Mouse (Mus musculus) adrenal gland, adult (tissue): ENCODE measurements at regions not wholly inside any gene's neighbourhood (a gene's known extent, or its start where the extent isn't known, plus 50 kb on each side); places are given as distances from the start of the nearest gene placed in this dataset.

Experiments
- DNase-seq, 2 experiments: peaks; one replicate each; pipeline ENCODE4 v3.0.0; 2022 to 2023; ENCODE audit warnings: low spot score in 1 of 2; ENCODE audit not compliant: inconsistent age in 2 of 2

DNA sequence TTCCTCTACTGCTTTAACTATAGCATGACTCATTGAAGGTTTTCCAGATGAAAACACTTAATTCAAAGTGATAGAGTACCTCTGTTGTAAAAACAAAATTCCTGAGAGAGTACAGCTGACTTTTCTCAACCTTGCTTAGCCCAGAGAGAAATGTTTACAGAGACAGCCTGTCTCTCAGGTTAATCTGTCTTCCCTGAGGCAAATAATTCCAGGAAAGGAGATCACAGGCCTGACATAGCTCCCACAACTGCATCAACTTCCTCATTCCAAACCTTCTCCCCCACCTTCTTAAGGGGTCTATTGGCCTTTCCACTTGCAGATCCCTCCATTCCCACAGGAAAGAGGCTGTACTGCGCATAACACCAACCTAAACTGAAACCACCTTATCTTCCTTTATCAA, 586.1 kb upstream of the Impad1 start:
- DNase-seq, result no peak

DNA sequence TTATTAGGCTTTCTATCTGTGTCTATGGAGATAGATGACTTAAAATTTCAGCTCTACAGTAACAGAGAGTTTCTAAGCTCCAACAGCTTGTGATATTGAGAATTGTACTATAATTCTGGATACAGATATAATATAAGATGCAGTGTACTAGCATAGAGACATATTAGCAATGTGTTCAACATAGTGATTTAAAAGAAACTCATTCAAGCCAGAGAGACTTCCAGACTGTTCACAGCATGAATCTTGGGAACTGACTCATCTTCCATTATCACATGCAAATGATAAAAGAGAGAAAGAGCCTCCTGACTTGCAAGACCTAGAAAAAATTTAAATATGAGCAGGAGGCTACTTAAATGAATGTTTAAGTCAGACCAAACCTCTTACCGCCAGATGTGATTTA, 565.1 kb upstream of the Impad1 start:
- no peak for DNase-seq

- DNase-seq, result no peak
These were observed 553.1 kb upstream of the Impad1 start for GRCm38 (mm10) chr4:5346226-5346625.

DNA sequence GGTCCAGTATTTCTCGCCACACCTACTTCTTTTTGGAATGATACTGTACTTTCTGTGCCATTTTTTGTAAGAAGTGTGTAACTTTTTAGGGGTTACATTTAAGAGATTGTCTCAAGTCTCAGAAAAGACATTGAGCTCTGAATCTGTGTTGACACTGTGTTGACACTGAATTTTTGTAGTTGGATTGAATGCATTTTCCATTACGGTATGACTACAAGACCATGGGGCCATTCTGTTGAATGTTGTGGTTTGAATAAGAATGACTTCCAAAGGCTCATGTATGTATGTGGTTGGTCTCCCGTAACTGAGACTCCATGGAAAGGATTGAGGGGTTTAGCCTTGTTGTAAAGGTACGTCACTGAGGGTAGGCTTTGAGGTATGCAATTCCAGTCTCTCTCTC, 551.6 kb upstream of the Impad1 start:
- no peak for DNase-seq

DNA sequence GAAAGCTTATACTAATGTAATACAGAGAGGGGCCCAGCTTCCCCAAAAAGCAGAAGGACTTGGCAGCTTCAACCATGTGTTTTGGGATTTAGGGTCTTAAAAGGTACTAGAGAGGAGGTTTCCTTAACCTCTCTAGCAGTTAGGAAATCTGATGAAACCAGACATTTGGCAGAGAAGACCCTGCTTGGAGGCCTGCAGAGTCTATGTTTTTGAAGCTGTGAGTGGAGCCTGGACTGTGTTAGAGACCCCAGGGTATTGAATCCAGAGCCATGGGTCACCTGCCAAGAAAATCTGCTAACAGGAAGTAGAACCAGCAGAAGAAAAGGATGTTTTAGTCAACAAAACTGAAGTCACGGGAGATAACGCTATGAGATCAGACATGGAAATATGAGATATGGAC, 551.2 kb upstream of the Impad1 start:
- DNase-seq, result no peak

DNA sequence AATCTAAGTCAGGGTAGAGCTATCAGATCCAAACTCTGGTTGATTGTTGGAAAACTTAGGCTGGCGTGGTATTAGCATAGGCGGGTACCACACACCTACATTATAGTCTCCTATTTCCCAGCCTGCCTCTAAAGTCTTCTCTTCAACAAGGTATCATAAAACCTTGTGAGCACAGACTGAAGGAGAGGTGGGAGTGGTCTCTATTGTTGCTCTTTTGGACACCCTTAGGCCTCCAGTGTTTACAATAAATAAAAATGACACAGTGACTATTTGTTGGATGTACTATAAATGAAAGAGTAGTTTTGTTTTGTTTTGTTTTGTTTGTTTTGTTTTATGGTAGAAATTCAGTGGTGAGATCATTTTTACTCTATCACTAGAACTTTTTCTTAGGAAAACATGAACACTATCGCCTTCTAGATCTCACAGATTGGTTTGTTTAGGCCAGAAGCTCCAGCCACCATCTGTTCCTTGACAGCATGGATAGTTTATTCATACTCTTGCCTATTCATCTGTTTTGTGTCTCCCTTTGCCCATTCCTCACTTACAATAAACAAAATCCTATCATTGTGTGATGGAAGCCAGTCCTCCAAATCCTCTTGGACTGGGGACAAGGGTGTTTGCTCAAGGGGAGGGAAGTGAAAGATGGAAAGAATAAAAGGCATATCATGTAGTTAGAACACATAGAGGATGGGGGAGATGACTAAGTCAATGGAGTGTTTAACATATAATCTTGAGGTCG, 544.2 kb upstream of the Impad1 start:
- DNase-seq, result no peak

- DNase-seq, result no peak
These were observed 541.9 kb upstream of the Impad1 start for GRCm38 (mm10) chr4:5335030-5335429.

DNA sequence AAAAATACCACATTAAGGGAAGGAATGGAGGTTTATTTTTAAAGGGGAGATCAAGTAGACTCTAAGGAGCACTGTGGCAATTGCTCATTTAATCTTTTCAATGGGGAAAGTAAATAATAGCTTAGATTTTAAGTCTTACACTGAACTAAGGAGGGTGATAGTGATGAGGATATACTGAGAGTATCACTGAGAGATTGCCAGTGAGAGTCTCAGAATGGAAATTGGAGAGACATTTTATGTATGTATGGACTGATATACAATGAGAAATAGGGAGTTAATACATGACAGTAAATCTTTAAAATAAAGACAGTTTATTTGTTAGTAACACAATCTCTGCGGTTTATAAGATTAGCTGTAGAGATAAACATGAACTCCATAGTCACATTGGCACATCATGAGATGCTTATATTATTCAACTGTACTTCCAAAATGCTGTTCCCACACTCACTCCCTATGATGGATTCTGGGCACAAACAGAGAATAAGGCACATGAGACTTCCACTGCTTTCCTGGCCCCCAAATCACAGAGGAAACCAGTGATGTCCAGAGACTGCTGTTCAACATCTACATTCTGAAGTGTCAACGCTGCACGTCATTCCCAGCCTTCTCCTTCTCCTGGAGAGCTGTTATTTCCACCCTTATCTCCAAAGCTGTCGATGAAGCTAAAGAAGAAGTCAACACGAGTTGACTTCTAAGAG, 535.5 kb upstream of the Impad1 start:
- no peak for DNase-seq

GRCm38 (mm10) chr4:5327171-5327661, 534.1 kb upstream of the Impad1 start:
- no peak for DNase-seq

DNA sequence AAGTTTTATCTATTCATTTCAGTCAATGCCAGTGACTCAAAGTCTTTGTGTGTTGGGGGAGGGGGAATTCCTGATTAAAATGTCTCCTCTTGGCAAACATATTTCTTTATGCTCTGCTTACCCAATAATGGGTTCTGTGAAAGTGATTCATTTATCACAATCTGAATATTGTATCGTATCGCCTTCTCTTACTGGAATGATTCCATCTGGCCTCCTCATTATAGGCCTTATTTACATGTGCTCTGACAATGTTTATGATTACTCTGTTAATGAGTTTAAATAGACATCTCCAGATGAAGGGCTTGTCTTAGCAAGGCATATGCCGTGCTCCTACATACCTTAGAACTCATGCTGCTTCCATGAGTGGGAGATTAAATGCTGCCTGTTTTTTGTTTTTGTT, 508.3 kb upstream of the Impad1 start:
- no peak for DNase-seq

GRCm38 (mm10) chr4:5301017-5301416, 507.9 kb upstream of the Impad1 start:
- peak in 1 of 2 experiments; percentile 25 for DNase-seq

DNA sequence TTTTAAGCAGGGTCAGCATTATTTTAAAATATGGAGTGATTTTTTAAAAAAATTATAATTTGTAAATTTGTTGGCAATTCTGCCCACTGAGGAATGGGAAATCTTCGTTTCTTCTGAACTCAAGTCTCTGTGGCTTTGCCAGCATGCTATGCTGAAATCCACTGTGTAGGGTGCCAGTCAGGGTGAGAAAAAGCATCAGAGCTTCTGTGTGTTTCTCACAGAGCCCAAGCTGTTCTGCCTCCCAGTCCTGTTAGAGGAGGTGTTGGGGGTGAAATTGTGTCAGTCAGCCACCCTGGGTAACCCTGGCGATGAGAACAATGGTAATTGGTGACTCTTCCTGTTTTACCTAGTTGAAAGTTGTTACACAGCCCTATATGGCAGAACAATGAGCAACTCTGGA, 506.1 kb upstream of the Impad1 start:
- no peak for DNase-seq

DNA sequence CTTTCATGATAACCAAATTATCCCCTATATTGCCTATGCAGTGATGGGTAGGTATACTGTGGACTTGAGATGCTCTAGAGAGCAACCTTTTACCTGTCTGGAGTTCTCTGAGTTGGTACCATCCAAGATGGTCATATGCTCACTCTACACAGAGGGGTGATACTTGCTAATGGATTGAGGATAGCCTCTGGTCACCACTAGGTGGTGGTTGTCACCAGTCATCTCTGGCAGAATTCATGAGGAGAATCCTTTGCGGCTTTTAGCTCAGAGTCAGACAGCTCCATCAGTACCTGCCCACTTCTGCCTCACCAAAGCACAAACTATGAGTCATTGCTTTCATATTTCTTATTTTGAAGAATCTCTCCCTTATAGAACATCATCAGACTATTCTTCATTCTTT, 500.9 kb upstream of the Impad1 start:
- DNase-seq, result peak in 1 of 2 experiments; percentile 25

- DNase-seq, result no peak
These were observed 483.0 kb upstream of the Impad1 start for GRCm38 (mm10) chr4:5276113-5276512.
